Comparison of ENCODE assay signal across 10 mouse cellular contexts in the genomic region with DNA sequence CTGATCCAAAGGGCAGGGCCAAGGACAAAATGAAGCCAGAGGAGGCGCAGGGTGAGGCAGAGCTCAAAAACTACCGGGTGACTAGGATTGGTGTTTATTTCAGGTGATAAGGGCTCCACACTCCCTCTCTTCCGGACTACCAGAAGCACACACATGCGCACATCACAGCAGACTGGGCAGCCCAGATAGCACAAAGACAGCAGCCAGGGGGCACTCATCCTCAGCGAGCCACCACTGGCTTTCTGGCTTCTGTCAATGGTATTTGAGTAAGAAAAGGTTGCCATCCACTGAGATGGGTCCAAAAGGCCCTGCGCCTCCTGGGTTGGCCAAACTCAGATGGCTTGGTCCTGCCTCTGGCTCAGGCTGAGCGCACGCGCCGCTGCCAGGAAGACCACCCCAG. TPM values are rescaled to one million over a fixed set of nuclear protein-coding genes. Genes with fewer than 3 reads are reported as not detected.
A peak's percentile ranks its signal among the peaks of the same experiment; 100 is the strongest.
DNase-seq lines count a peak whose midpoint lies in the region; ATAC-seq lines count a peak whose summit lies in the region.
"Had no signal": no experiment of that assay in that cellular context is flagged by ENCODE, and none has a peak within 500 bp of the region (broad histone marks: within the 10 kb centered on the region; RNA-seq: fewer than 3 reads in every experiment).

No protein-coding gene starts in this region.

- no peak overlapping the region for H3K4me3 ChIP-seq in forebrain, embryonic 14.5 days (ENCODE audit: low read depth, low read length)
- H3K4me3 ChIP-seq in forebrain, embryonic 16.5 days (replicated peaks; ENCODE audit: low read length), result no peak overlapping the region
- no peak overlapping the region for H3K4me3 ChIP-seq in embryonic facial prominence, embryonic 10.5 days
- no peak overlapping the region for H3K4me3 ChIP-seq in midbrain, embryonic 12.5 days

- no peak for ATAC-seq in forebrain, embryonic 14.5 days
- ATAC-seq in forebrain, embryonic 16.5 days, result no peak
- ATAC-seq in midbrain, embryonic 12.5 days (ENCODE audit: low FRiP score, low read depth), result no peak

- 0 out of 2 replicates have a peak, but pooled peaks cover 4% of the 10 kb centered on the region for H3K27me3 ChIP-seq in forebrain, embryonic 14.5 days (replicated peaks; ENCODE audit: control insufficient read depth, insufficient read depth, low read length)
- H3K27me3 ChIP-seq in forebrain, embryonic 16.5 days (replicated peaks; ENCODE audit: control insufficient read depth, insufficient read depth, low read length), result peaks cover 10% of the 10 kb centered on the region
- peaks cover 46% of the 10 kb centered on the region for H3K27me3 ChIP-seq in embryonic facial prominence, embryonic 10.5 days (replicated peaks; ENCODE audit: low read depth, poor library complexity, severe bottlenecking)
- H3K27me3 ChIP-seq in midbrain, embryonic 12.5 days, result peaks cover 42% of the 10 kb centered on the region

- H3K4me2 ChIP-seq in forebrain, embryonic 14.5 days (ENCODE audit: low read length), result no peak overlapping the region
- H3K4me2 ChIP-seq in forebrain, embryonic 16.5 days (ENCODE audit: low read length), result no peak overlapping the region
- H3K4me2 ChIP-seq in midbrain, embryonic 12.5 days (replicated peaks), result 0 out of 2 replicates have a peak overlapping the region, but pooled peaks have one; percentile 17

- no peak overlapping the region; the same call in 1 of the 2 replicates for H3K9ac ChIP-seq in forebrain, embryonic 14.5 days (ENCODE audit: low read length)
- no peak overlapping the region for H3K9ac ChIP-seq in forebrain, embryonic 16.5 days (replicated peaks; ENCODE audit: low read depth, low read length)
- no peak overlapping the region for H3K9ac ChIP-seq in midbrain, embryonic 12.5 days (replicated peaks)

- H3K36me3 ChIP-seq in forebrain, embryonic 14.5 days (ENCODE audit: control insufficient read depth, insufficient read depth, low read length), result no peaks in the 10 kb centered on the region
- H3K36me3 ChIP-seq in forebrain, embryonic 16.5 days (ENCODE audit: control insufficient read depth, insufficient read depth), result no peaks in the 10 kb centered on the region
- no peaks in the 10 kb centered on the region for H3K36me3 ChIP-seq in embryonic facial prominence, embryonic 10.5 days (replicated peaks)
- H3K36me3 ChIP-seq in midbrain, embryonic 12.5 days, result no peaks in the 10 kb centered on the region
- H3K36me3 ChIP-seq: G1E had no signal

- 28% methylated on average over 10 of the region's 10 CpGs for WGBS in forebrain, embryonic 14.5 days
- WGBS in forebrain, embryonic 16.5 days, result 20% methylated on average over 10 of the region's 10 CpGs
- 28% methylated on average over 10 of the region's 10 CpGs for WGBS in embryonic facial prominence, embryonic 10.5 days
- 23% methylated on average over 10 of the region's 10 CpGs for WGBS in midbrain, embryonic 12.5 days

- no peaks in the 10 kb centered on the region for H3K4me1 ChIP-seq in forebrain, embryonic 14.5 days (ENCODE audit: control insufficient read depth, insufficient read depth, low read length)
- no peaks in the 10 kb centered on the region for H3K4me1 ChIP-seq in forebrain, embryonic 16.5 days (replicated peaks; ENCODE audit: control insufficient read depth, insufficient read depth, low read length)
- H3K4me1 ChIP-seq in embryonic facial prominence, embryonic 10.5 days, result no peaks in the 10 kb centered on the region
- H3K4me1 ChIP-seq in midbrain, embryonic 12.5 days, result 0 out of 2 replicates have a peak, but pooled peaks cover 5% of the 10 kb centered on the region

- peak; percentile 26 for DNase-seq in forebrain, embryonic 14.5 days (ENCODE audit: low spot score)
- DNase-seq in CD4-positive helper T cell, adult 2 months (ENCODE audit: low read depth, low spot score), result peak; percentile 44
- peak; percentile 60 for DNase-seq in embryonic facial prominence, embryonic 10.5 days (ENCODE audit: low spot score)
- no peak for DNase-seq in spleen, postnatal 4 days (ENCODE audit: low spot score in 2 of 2)
- DNase-seq in urinary bladder, postnatal 14 days (ENCODE audit: low spot score), result no peak
- DNase-seq in adipocyte (ENCODE audit: low spot score), result no peak
- DNase-seq: lung, postnatal 10 days had no signal

- no peaks in the 10 kb centered on the region for H3K9me3 ChIP-seq in forebrain, embryonic 14.5 days (replicated peaks; ENCODE audit: control insufficient read depth, low read length)
- no peaks in the 10 kb centered on the region for H3K9me3 ChIP-seq in forebrain, embryonic 16.5 days (ENCODE audit: control insufficient read depth, low read length)
- H3K9me3 ChIP-seq in embryonic facial prominence, embryonic 10.5 days, result no peaks in the 10 kb centered on the region
- no peaks in the 10 kb centered on the region for H3K9me3 ChIP-seq in midbrain, embryonic 12.5 days
- H3K9me3 ChIP-seq: G1E had no signal

- no peak overlapping the region for H3K27ac ChIP-seq in forebrain, embryonic 14.5 days (ENCODE audit: low read depth, low read length)
- H3K27ac ChIP-seq in forebrain, embryonic 16.5 days (ENCODE audit: low read length), result no peak overlapping the region
- H3K27ac ChIP-seq in embryonic facial prominence, embryonic 10.5 days (replicated peaks), result no peak overlapping the region
- H3K27ac ChIP-seq in midbrain, embryonic 12.5 days (replicated peaks), result no peak overlapping the region

RNA-seq across cellular contexts. Expression of a gene that starts 15.7 kb away (rescaled TPM):
- not detected in 2 replicates for polyA plus RNA-seq in forebrain, embryonic 14.5 days (2014; fragmentation: Nextera tagmentation; extraction: Ambion mirVana)
- 0.15 TPM in 1 of 2 replicates, not detected in the other for polyA plus RNA-seq in forebrain, embryonic 16.5 days (2015; fragmentation: Nextera tagmentation; extraction: Ambion mirVana)
- 0.21 TPM in 1 of 2 replicates, not detected in the other for polyA plus RNA-seq in embryonic facial prominence, embryonic 10.5 days (2016; fragmentation: Nextera tagmentation; extraction: Ambion mirVana)
- polyA plus RNA-seq in midbrain, embryonic 12.5 days (2016; fragmentation: Nextera tagmentation; extraction: Ambion mirVana), result not detected in 2 replicates
- polyA plus RNA-seq: G1E had no signal

Comparison
In these comparisons a context has a peak if more than half of its experiments do, and no peak if none do; other contexts are left out.
1. DNase-seq: peak in forebrain, embryonic 14.5 days (single experiment), CD4-positive helper T cell, adult 2 months (single experiment) and embryonic facial prominence, embryonic 10.5 days (single experiment); none in spleen, postnatal 4 days (0 of 2), urinary bladder, postnatal 14 days (single experiment) and adipocyte (single experiment).